Mouse (Mus musculus): ENCODE data around the gene Olfr1358. TPM values are rescaled to one million over a fixed set of nuclear protein-coding genes. Genes with fewer than 3 reads are reported as not detected.

The Olfr1358 gene
- polyA plus RNA-seq, 1 experiment = not detected

DNA sequence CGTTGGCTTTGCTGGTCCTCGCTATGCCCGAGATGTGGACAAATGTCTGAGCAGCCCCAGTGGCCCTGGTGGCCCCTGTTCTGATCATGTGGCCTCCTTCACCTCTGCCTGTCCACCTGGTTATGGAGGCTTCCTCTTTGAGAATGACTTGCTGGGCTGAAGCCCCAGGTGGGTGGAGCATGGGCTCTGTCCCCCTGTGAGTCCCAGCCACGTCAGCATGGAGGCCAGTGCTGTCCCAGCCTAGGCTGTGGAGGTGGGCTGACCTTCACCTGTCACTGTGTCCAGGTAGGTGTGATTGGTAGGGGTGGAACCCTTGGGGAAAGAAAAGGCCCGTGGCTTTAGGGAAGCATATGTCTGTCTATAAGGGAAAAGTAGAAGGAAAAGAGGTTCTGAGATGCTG is 30.4 kb upstream of the Olfr1358 start:
- Histone ChIP-seq H3ac (ENCODE audit: control insufficient read depth, insufficient read length) (no peak overlapping the region), H3K4me3 (no peak overlapping the region), H3K4me2 (ENCODE audit: low read depth) (no peak overlapping the region), H3K27me3 (ENCODE audit: control insufficient read depth, insufficient read depth, insufficient read length) (peaks cover 9% of the 10 kb centered on the region), H3K36me3 (ENCODE audit: control insufficient read depth, insufficient read depth) (no peaks in the 10 kb centered on the region), H3K79me2 (ENCODE audit: control insufficient read depth, insufficient read depth) (no peaks in the 10 kb centered on the region)
- no peak for TF ChIP-seq REST (IDR thresholded peaks at IDR 0.05; ENCODE audit: insufficient read depth, insufficient read length)
- no peak for TF ChIP-seq MAX (IDR thresholded peaks at IDR 0.05; ENCODE audit: low read depth)
- TF ChIP-seq E2F4 (IDR thresholded peaks at IDR 0.05; ENCODE audit: insufficient read depth) = no peak
- TF ChIP-seq MYOD1 (IDR thresholded peaks at IDR 0.05; ENCODE audit: control insufficient read depth in 1 of 3, insufficient read length in 2 of 3, low read depth in 2 of 3) = no peak
- TF ChIP-seq POLR2AphosphoS2 (IDR thresholded peaks at IDR 0.05; ENCODE audit: insufficient read length, low read depth) = no peak
- no peak for TF ChIP-seq TCF3 (IDR thresholded peaks at IDR 0.05; ENCODE audit: insufficient read length, low read depth)
- no peak for TF ChIP-seq USF1 (IDR thresholded peaks at IDR 0.05; ENCODE audit: low read depth)
- TF ChIP-seq SRF (IDR thresholded peaks at IDR 0.05; ENCODE audit: control insufficient read depth, insufficient read length, low read depth) = no peak
- no peak for TF ChIP-seq POLR2A (IDR thresholded peaks at IDR 0.05; ENCODE audit: insufficient read length, low read depth)
- TF ChIP-seq MYOG (IDR thresholded peaks at IDR 0.05; ENCODE audit: control insufficient read depth in 1 of 3, insufficient read depth in 1 of 3, insufficient read length in 2 of 3, low read depth in 2 of 3) = no peak
- no peak for TF ChIP-seq CEBPB (IDR thresholded peaks at IDR 0.05; ENCODE audit: insufficient read depth, poor library complexity, severe bottlenecking)
- TF ChIP-seq TCF12 (IDR thresholded peaks at IDR 0.05; ENCODE audit: insufficient read depth, poor library complexity, severe bottlenecking) = no peak

- Histone ChIP-seq H3K4me2 (ENCODE audit: low read depth) (no peak overlapping the region), H3K36me3 (ENCODE audit: control insufficient read depth, insufficient read depth) (no peaks in the 10 kb centered on the region), H3ac (ENCODE audit: control insufficient read depth, insufficient read length) (no peak overlapping the region), H3K4me3 (no peak overlapping the region), H3K79me2 (ENCODE audit: control insufficient read depth, insufficient read depth) (no peaks in the 10 kb centered on the region), H3K27me3 (ENCODE audit: control insufficient read depth, insufficient read depth, insufficient read length) (peaks cover 5% of the 10 kb centered on the region)
- no peak for TF ChIP-seq MYOG (IDR thresholded peaks at IDR 0.05; ENCODE audit: control insufficient read depth in 1 of 3, insufficient read depth in 1 of 3, insufficient read length in 2 of 3, low read depth in 2 of 3)
- TF ChIP-seq POLR2AphosphoS2 (IDR thresholded peaks at IDR 0.05; ENCODE audit: insufficient read length, low read depth) = no peak
- no peak for TF ChIP-seq MAX (IDR thresholded peaks at IDR 0.05; ENCODE audit: low read depth)
- no peak for TF ChIP-seq REST (IDR thresholded peaks at IDR 0.05; ENCODE audit: insufficient read depth, insufficient read length)
- TF ChIP-seq MYOD1 (IDR thresholded peaks at IDR 0.05; ENCODE audit: control insufficient read depth in 1 of 3, insufficient read length in 2 of 3, low read depth in 2 of 3) = no peak
- no peak for TF ChIP-seq SRF (IDR thresholded peaks at IDR 0.05; ENCODE audit: control insufficient read depth, insufficient read length, low read depth)
Observed at GRCm38 (mm10) chr10:78487431-78488086, 29.7 kb upstream of the Olfr1358 start.

GRCm38 (mm10) chr10:78502986-78503733 is 14.1 kb upstream of the Olfr1358 start:
- H3K4me3 ChIP-seq = no peak overlapping the region
- H3ac ChIP-seq (ENCODE audit: control insufficient read depth, insufficient read length) = no peak overlapping the region
- H3K79me2 ChIP-seq (ENCODE audit: control insufficient read depth, insufficient read depth) = no peaks in the 10 kb centered on the region
- no peak overlapping the region for H3K4me2 ChIP-seq (ENCODE audit: low read depth)
- no peaks in the 10 kb centered on the region for H3K36me3 ChIP-seq (ENCODE audit: control insufficient read depth, insufficient read depth)
- TF ChIP-seq USF1 (IDR thresholded peaks at IDR 0.05; ENCODE audit: low read depth) (no peak), TCF12 (IDR thresholded peaks at IDR 0.05; ENCODE audit: insufficient read depth, poor library complexity, severe bottlenecking) (no peak), TCF3 (IDR thresholded peaks at IDR 0.05; ENCODE audit: insufficient read length, low read depth) (no peak), SRF (IDR thresholded peaks at IDR 0.05; ENCODE audit: control insufficient read depth, insufficient read length, low read depth) (no peak), POLR2AphosphoS2 (IDR thresholded peaks at IDR 0.05; ENCODE audit: insufficient read length, low read depth) (no peak), MYOD1 (IDR thresholded peaks at IDR 0.05; ENCODE audit: control insufficient read depth in 1 of 3, insufficient read length in 2 of 3, low read depth in 2 of 3) (no peak), POLR2A (IDR thresholded peaks at IDR 0.05; ENCODE audit: insufficient read length, low read depth) (no peak), MYOG (IDR thresholded peaks at IDR 0.05; ENCODE audit: control insufficient read depth in 1 of 3, insufficient read depth in 1 of 3, insufficient read length in 2 of 3, low read depth in 2 of 3) (no peak), CEBPB (IDR thresholded peaks at IDR 0.05; ENCODE audit: insufficient read depth, poor library complexity, severe bottlenecking) (no peak), E2F4 (IDR thresholded peaks at IDR 0.05; ENCODE audit: insufficient read depth) (no peak), MAX (IDR thresholded peaks at IDR 0.05; ENCODE audit: low read depth) (no peak), REST (IDR thresholded peaks at IDR 0.05; ENCODE audit: insufficient read depth, insufficient read length) (no peak)
- H3K27me3 ChIP-seq (ENCODE audit: control insufficient read depth, insufficient read depth, insufficient read length) = no peaks in the 10 kb centered on the region

GRCm38 (mm10) chr10:78519792-78520191 is 2.6 kb downstream of the Olfr1358 start:
- no peaks in the 10 kb centered on the region for H3K27me3 ChIP-seq (ENCODE audit: control insufficient read depth, insufficient read depth, insufficient read length)
- H3K4me2 ChIP-seq (ENCODE audit: low read depth) = no peak overlapping the region
- no peaks in the 10 kb centered on the region for H3K36me3 ChIP-seq (ENCODE audit: control insufficient read depth, insufficient read depth)
- H3K4me3 ChIP-seq = no peak overlapping the region
- no peak overlapping the region for H3ac ChIP-seq (ENCODE audit: control insufficient read depth, insufficient read length)
- no peak for TF ChIP-seq POLR2AphosphoS2 (IDR thresholded peaks at IDR 0.05; ENCODE audit: insufficient read length, low read depth)
- TF ChIP-seq REST (IDR thresholded peaks at IDR 0.05; ENCODE audit: insufficient read depth, insufficient read length) = no peak
- no peak for TF ChIP-seq POLR2A (IDR thresholded peaks at IDR 0.05; ENCODE audit: insufficient read length, low read depth)
- TF ChIP-seq SRF (IDR thresholded peaks at IDR 0.05; ENCODE audit: control insufficient read depth, insufficient read length, low read depth) = no peak
- no peak for TF ChIP-seq MYOG (IDR thresholded peaks at IDR 0.05; ENCODE audit: control insufficient read depth in 1 of 3, insufficient read depth in 1 of 3, insufficient read length in 2 of 3, low read depth in 2 of 3)
- no peak for TF ChIP-seq CEBPB (IDR thresholded peaks at IDR 0.05; ENCODE audit: insufficient read depth, poor library complexity, severe bottlenecking)
- no peak for TF ChIP-seq E2F4 (IDR thresholded peaks at IDR 0.05; ENCODE audit: insufficient read depth)
- no peaks in the 10 kb centered on the region for H3K79me2 ChIP-seq (ENCODE audit: control insufficient read depth, insufficient read depth)

Measured in myocyte (in vitro differentiated cells).